Mouse (Mus musculus): ENCODE measurements around the gene Ifne. TPM values are rescaled to one million over a fixed set of nuclear protein-coding genes. Genes with fewer than 3 reads are reported as not detected.

The Ifne gene
- polyA plus RNA-seq (2014; fragmentation: Illumina TruSeq; extraction: RNeasy Lipid Tissue Mini Kit (QIAGEN cat#74804); ENCODE audit: low read depth, low replicate concordance): not detected

GRCm38 (mm10) chr4:88880101-88880500, at the start of gene Ifne:
Gene Ifne (minus strand): TSS chr4:88880201.

GRCm38 (mm10) chr4:88849698-88850097, 30.3 kb downstream of the Ifne start, which contains the start of gene Ifna1:
Gene Ifna1 (plus strand): TSS chr4:88850087.

GRCm38 (mm10) chr4:88841438-88841911, 38.5 kb downstream of the Ifne start, which contains the start of gene Ifna4:
Gene Ifna4 (plus strand): TSS chr4:88841861.

GRCm38 (mm10) chr4:88835225-88835624, 44.8 kb downstream of the Ifne start, which contains the start of gene Ifna5:
Gene Ifna5 (plus strand): TSS chr4:88835525.

Other genes with a start within 250 kb of the Ifne start
- gene C87499, start 245.8 kb downstream of the Ifne start, polyA plus RNA-seq (2014; fragmentation: Illumina TruSeq; extraction: RNeasy Lipid Tissue Mini Kit (QIAGEN cat#74804); ENCODE audit: low read depth, low replicate concordance): not detected
- gene Ifna13, start 235.7 kb downstream of the Ifne start, polyA plus RNA-seq (2014; fragmentation: Illumina TruSeq; extraction: RNeasy Lipid Tissue Mini Kit (QIAGEN cat#74804); ENCODE audit: low read depth, low replicate concordance): not detected
- not detected for gene Ifna16, start 203.3 kb downstream of the Ifne start, polyA plus RNA-seq (2014; fragmentation: Illumina TruSeq; extraction: RNeasy Lipid Tissue Mini Kit (QIAGEN cat#74804); ENCODE audit: low read depth, low replicate concordance)
- gene Ifna2, start 196.3 kb downstream of the Ifne start, polyA plus RNA-seq (2014; fragmentation: Illumina TruSeq; extraction: RNeasy Lipid Tissue Mini Kit (QIAGEN cat#74804); ENCODE audit: low read depth, low replicate concordance): not detected
- not detected for gene Ifnab, start 188.8 kb downstream of the Ifne start, polyA plus RNA-seq (2014; fragmentation: Illumina TruSeq; extraction: RNeasy Lipid Tissue Mini Kit (QIAGEN cat#74804); ENCODE audit: low read depth, low replicate concordance)
- gene Gm26566, start 158.4 kb downstream of the Ifne start, polyA plus RNA-seq (2014; fragmentation: Illumina TruSeq; extraction: RNeasy Lipid Tissue Mini Kit (QIAGEN cat#74804); ENCODE audit: low read depth, low replicate concordance): not detected
- gene Klhl9, start 157.7 kb downstream of the Ifne start, polyA plus RNA-seq (2014; fragmentation: Illumina TruSeq; extraction: RNeasy Lipid Tissue Mini Kit (QIAGEN cat#74804); ENCODE audit: low read depth, low replicate concordance): 150 TPM
- gene Gm13271, start 125.3 kb downstream of the Ifne start, polyA plus RNA-seq (2014; fragmentation: Illumina TruSeq; extraction: RNeasy Lipid Tissue Mini Kit (QIAGEN cat#74804); ENCODE audit: low read depth, low replicate concordance): not detected
- not detected for gene Gm13283, start 120.1 kb downstream of the Ifne start, polyA plus RNA-seq (2014; fragmentation: Illumina TruSeq; extraction: RNeasy Lipid Tissue Mini Kit (QIAGEN cat#74804); ENCODE audit: low read depth, low replicate concordance)
- gene Gm13290, start 106.4 kb downstream of the Ifne start, polyA plus RNA-seq (2014; fragmentation: Illumina TruSeq; extraction: RNeasy Lipid Tissue Mini Kit (QIAGEN cat#74804); ENCODE audit: low read depth, low replicate concordance): not detected
- not detected for gene Gm13289, start 103.3 kb downstream of the Ifne start, polyA plus RNA-seq (2014; fragmentation: Illumina TruSeq; extraction: RNeasy Lipid Tissue Mini Kit (QIAGEN cat#74804); ENCODE audit: low read depth, low replicate concordance)
- not detected for gene Gm13272, start 100.4 kb downstream of the Ifne start, polyA plus RNA-seq (2014; fragmentation: Illumina TruSeq; extraction: RNeasy Lipid Tissue Mini Kit (QIAGEN cat#74804); ENCODE audit: low read depth, low replicate concordance)
- not detected for gene Ifnz, start 98.1 kb downstream of the Ifne start, polyA plus RNA-seq (2014; fragmentation: Illumina TruSeq; extraction: RNeasy Lipid Tissue Mini Kit (QIAGEN cat#74804); ENCODE audit: low read depth, low replicate concordance)
- not detected for gene Gm13276, start 94.5 kb downstream of the Ifne start, polyA plus RNA-seq (2014; fragmentation: Illumina TruSeq; extraction: RNeasy Lipid Tissue Mini Kit (QIAGEN cat#74804); ENCODE audit: low read depth, low replicate concordance)
- not detected for gene Gm13277, start 91.6 kb downstream of the Ifne start, polyA plus RNA-seq (2014; fragmentation: Illumina TruSeq; extraction: RNeasy Lipid Tissue Mini Kit (QIAGEN cat#74804); ENCODE audit: low read depth, low replicate concordance)
- gene Gm13278, start 88.7 kb downstream of the Ifne start, polyA plus RNA-seq (2014; fragmentation: Illumina TruSeq; extraction: RNeasy Lipid Tissue Mini Kit (QIAGEN cat#74804); ENCODE audit: low read depth, low replicate concordance): not detected
- not detected for gene Gm13275, start 85.7 kb downstream of the Ifne start, polyA plus RNA-seq (2014; fragmentation: Illumina TruSeq; extraction: RNeasy Lipid Tissue Mini Kit (QIAGEN cat#74804); ENCODE audit: low read depth, low replicate concordance)
- not detected for gene Gm13279, start 82.8 kb downstream of the Ifne start, polyA plus RNA-seq (2014; fragmentation: Illumina TruSeq; extraction: RNeasy Lipid Tissue Mini Kit (QIAGEN cat#74804); ENCODE audit: low read depth, low replicate concordance)
- not detected for gene Gm13285, start 80.5 kb downstream of the Ifne start, polyA plus RNA-seq (2014; fragmentation: Illumina TruSeq; extraction: RNeasy Lipid Tissue Mini Kit (QIAGEN cat#74804); ENCODE audit: low read depth, low replicate concordance)
- gene Gm13287, start 76.9 kb downstream of the Ifne start, polyA plus RNA-seq (2014; fragmentation: Illumina TruSeq; extraction: RNeasy Lipid Tissue Mini Kit (QIAGEN cat#74804); ENCODE audit: low read depth, low replicate concordance): not detected
- not detected for gene Gm13288, start 74.7 kb downstream of the Ifne start, polyA plus RNA-seq (2014; fragmentation: Illumina TruSeq; extraction: RNeasy Lipid Tissue Mini Kit (QIAGEN cat#74804); ENCODE audit: low read depth, low replicate concordance)
- gene Ifna7, start 64.0 kb downstream of the Ifne start, polyA plus RNA-seq (2014; fragmentation: Illumina TruSeq; extraction: RNeasy Lipid Tissue Mini Kit (QIAGEN cat#74804); ENCODE audit: low read depth, low replicate concordance): not detected
- gene Ifna11, start 60.2 kb downstream of the Ifne start, polyA plus RNA-seq (2014; fragmentation: Illumina TruSeq; extraction: RNeasy Lipid Tissue Mini Kit (QIAGEN cat#74804); ENCODE audit: low read depth, low replicate concordance): not detected
- not detected for gene Ifna6, start 52.8 kb downstream of the Ifne start, polyA plus RNA-seq (2014; fragmentation: Illumina TruSeq; extraction: RNeasy Lipid Tissue Mini Kit (QIAGEN cat#74804); ENCODE audit: low read depth, low replicate concordance)
- gene Ifna5, start 44.7 kb downstream of the Ifne start, polyA plus RNA-seq (2014; fragmentation: Illumina TruSeq; extraction: RNeasy Lipid Tissue Mini Kit (QIAGEN cat#74804); ENCODE audit: low read depth, low replicate concordance): not detected
- not detected for gene Ifna4, start 38.3 kb downstream of the Ifne start, polyA plus RNA-seq (2014; fragmentation: Illumina TruSeq; extraction: RNeasy Lipid Tissue Mini Kit (QIAGEN cat#74804); ENCODE audit: low read depth, low replicate concordance)
- gene Ifna1, start 30.1 kb downstream of the Ifne start, polyA plus RNA-seq (2014; fragmentation: Illumina TruSeq; extraction: RNeasy Lipid Tissue Mini Kit (QIAGEN cat#74804); ENCODE audit: low read depth, low replicate concordance): not detected

All from sigmoid colon, adult 10 weeks (tissue).